Mouse (Mus musculus) natural killer cell, adult 2 months (primary cell): Measurements from ENCODE around the gene Appl2.

Experiments
- DNase-seq, 2 experiments: peaks; one replicate each; pipeline ENCODE4 v3.0.0; 2022; ENCODE audit warnings: low spot score in 2 of 2

The Appl2 gene

GRCm38 (mm10) chr10:83631775-83632174, 16.8 kb downstream of the Appl2 start:
- DNase-seq, result no peak

- no peak for DNase-seq
Measured at GRCm38 (mm10) chr10:83630899-83631298, 17.6 kb downstream of the Appl2 start.

- DNase-seq, result no peak
Measured at GRCm38 (mm10) chr10:83629878-83630277, 18.7 kb downstream of the Appl2 start.

GRCm38 (mm10) chr10:83629190-83629781, 19.3 kb downstream of the Appl2 start:
- no peak for DNase-seq

GRCm38 (mm10) chr10:83628241-83628640, 20.3 kb downstream of the Appl2 start:
- no peak for DNase-seq

GRCm38 (mm10) chr10:83627113-83627687, 21.3 kb downstream of the Appl2 start:
- DNase-seq, result no peak

- no peak for DNase-seq
Measured at GRCm38 (mm10) chr10:83624841-83625240, 23.7 kb downstream of the Appl2 start.

- DNase-seq, result no peak
Measured at GRCm38 (mm10) chr10:83624065-83624464, 24.5 kb downstream of the Appl2 start.

- DNase-seq, result no peak
Measured at GRCm38 (mm10) chr10:83620350-83621055, 28.0 kb downstream of the Appl2 start.

- DNase-seq, result no peak
Measured at GRCm38 (mm10) chr10:83618819-83619440, 29.6 kb downstream of the Appl2 start.

GRCm38 (mm10) chr10:83617366-83617765, 31.2 kb downstream of the Appl2 start:
- DNase-seq, result no peak

- no peak for DNase-seq
Measured at GRCm38 (mm10) chr10:83612648-83613215, 35.8 kb downstream of the Appl2 start.

GRCm38 (mm10) chr10:83611863-83612262, 36.7 kb downstream of the Appl2 start:
- no peak for DNase-seq

- DNase-seq, result no peak
Measured at GRCm38 (mm10) chr10:83610518-83610917, 38.0 kb downstream of the Appl2 start.

GRCm38 (mm10) chr10:83608596-83608995, 39.9 kb downstream of the Appl2 start:
- DNase-seq, result no peak

- DNase-seq, result no peak
Measured at GRCm38 (mm10) chr10:83607111-83607510, 41.4 kb downstream of the Appl2 start.

GRCm38 (mm10) chr10:83605637-83606183, 42.8 kb downstream of the Appl2 start:
- DNase-seq, result no peak

- no peak for DNase-seq
Measured at GRCm38 (mm10) chr10:83603956-83604564, 44.5 kb downstream of the Appl2 start.

GRCm38 (mm10) chr10:83600650-83601049, 47.9 kb downstream of the Appl2 start:
- no peak for DNase-seq

- no peak for DNase-seq
Measured at GRCm38 (mm10) chr10:83594526-83594925, 54.0 kb downstream of the Appl2 start.

GRCm38 (mm10) chr10:83592616-83593015, 55.9 kb downstream of the Appl2 start:
- DNase-seq, result no peak

GRCm38 (mm10) chr10:83590801-83591200, 57.7 kb downstream of the Appl2 start:
- no peak for DNase-seq
